Mouse (Mus musculus) kidney, embryonic 15.5 days (tissue): ENCODE data around the gene Jmjd1c. TPM values are rescaled to one million over a fixed set of nuclear protein-coding genes. Genes with fewer than 3 reads are reported as not detected.

Source experiments
- ATAC-seq: fragments of 200-750 bp; cut with Nextera tagmentation; replicated peaks from 2 replicates; pipeline ENCODE4 v1.8.0; 2017; ENCODE audit warnings: moderate TSS enrichment; ENCODE audit not compliant: low FRiP score
- H3K27ac ChIP-seq: fragments of 300-500 bp; sonication (generic); 2 replicates; pipeline ENCODE4 v1.5.1; 2015; ENCODE audit warnings: mild to moderate bottlenecking, inconsistent platforms
- H3K27me3 ChIP-seq: fragments of 300-500 bp; sonication (generic); 2 replicates; pipeline ENCODE4 v1.6.1; 2015; ENCODE audit warnings: inconsistent platforms
- H3K36me3 ChIP-seq: fragments of 300-500 bp; sonication (generic); 2 replicates; pipeline ENCODE4 v1.6.1; 2015; ENCODE audit warnings: inconsistent platforms
- H3K4me1 ChIP-seq: fragments of 300-500 bp; sonication (generic); 2 replicates; pipeline ENCODE4 v1.6.1; 2015; ENCODE audit warnings: inconsistent platforms
- H3K4me2 ChIP-seq: fragments of 300-500 bp; sonication (generic); 2 replicates; pipeline ENCODE4 v1.6.1; 2015; ENCODE audit warnings: moderate library complexity, mild to moderate bottlenecking, inconsistent platforms
- H3K4me3 ChIP-seq: fragments of 300-500 bp; sonication (generic); replicated peaks from 2 replicates; pipeline ENCODE4 v1.5.1; 2015; ENCODE audit warnings: mild to moderate bottlenecking, inconsistent platforms
- H3K9ac ChIP-seq: fragments of 300-500 bp; sonication (generic); 2 replicates; pipeline ENCODE4 v1.6.1; 2015; ENCODE audit warnings: mild to moderate bottlenecking, inconsistent platforms
- H3K9me3 ChIP-seq: fragments of 300-500 bp; sonication (generic); replicated peaks from 2 replicates; pipeline ENCODE4 v1.6.1; 2016; ENCODE audit warnings: inconsistent platforms
- WGBS: fragments of 180-500 bp; shearing (Covaris S2); methylation state at CpG from one replicate; pipeline ENCODE4 v1.1.7; 2015; ENCODE audit warnings: mixed read lengths; 5-methylcytosine and 5-hydroxymethylcytosine counted together
- polyA plus RNA-seq: library from polyadenylated mRNA; unstranded; fragments of >200 nt; fragmentation: Nextera tagmentation; extraction: Ambion mirVana; gene quantifications from 2 replicates; pipeline ENCODE4 v1.2.1, GENCODE M21; 2015

Jmjd1c gene
- polyA plus RNA-seq = 38.0 and 42.6 TPM in 2 replicates

- Histone ChIP-seq H3K27me3 (no peaks in the 10 kb centered on the region), H3K4me2 (peak within 1 kb of the TSS; percentile 79), H3K4me1 (peaks cover 42% of the 10 kb centered on the region), H3K9ac (peak within 1 kb of the TSS; percentile 96), H3K27ac (peak within 1 kb of the TSS; percentile 99), H3K4me3 (peak within 1 kb of the TSS; percentile 81), H3K9me3 (no peaks in the 10 kb centered on the region), H3K36me3 (no peaks in the 10 kb centered on the region)
- WGBS = under 1% methylated on average over 58 of the region's 73 CpGs
- ATAC-seq = peak; percentile 84
Measured at GRCm38 (mm10) chr10:67095798-67096620, at the start of gene Jmjd1c. Gene Jmjd1c, plus strand, starts transcription at chr10:67096125.

GRCm38 (mm10) chr10:67047712-67048645 lies 47.9 kb upstream of the Jmjd1c start:
- H3K4me1 ChIP-seq = peaks cover 50% of the 10 kb centered on the region
- no peak overlapping the region for H3K4me3 ChIP-seq
- no peak overlapping the region for H3K9ac ChIP-seq
- no peak overlapping the region for H3K27ac ChIP-seq
- H3K36me3 ChIP-seq = no peaks in the 10 kb centered on the region
- H3K4me2 ChIP-seq = no peak overlapping the region
- H3K27me3 ChIP-seq = no peaks in the 10 kb centered on the region
- no peak for ATAC-seq
- H3K9me3 ChIP-seq = no peaks in the 10 kb centered on the region
- WGBS = 76% methylated on average over 18 of the region's 18 CpGs

- Histone ChIP-seq H3K9ac (no peak overlapping the region), H3K4me2 (no peak overlapping the region), H3K9me3 (no peaks in the 10 kb centered on the region), H3K27ac (no peak overlapping the region), H3K4me1 (peaks cover 48% of the 10 kb centered on the region), H3K36me3 (no peaks in the 10 kb centered on the region), H3K27me3 (no peaks in the 10 kb centered on the region), H3K4me3 (no peak overlapping the region)
- ATAC-seq = no peak
- WGBS = 83% methylated on average over 13 of the region's 13 CpGs
Measured at GRCm38 (mm10) chr10:67048871-67049615, 46.9 kb upstream of the Jmjd1c start.

- no peak for ATAC-seq
- WGBS = 95% methylated on average over 7 of the region's 7 CpGs
- Histone ChIP-seq H3K4me1 (peaks cover 43% of the 10 kb centered on the region), H3K4me3 (no peak overlapping the region), H3K9ac (no peak overlapping the region), H3K27me3 (no peaks in the 10 kb centered on the region), H3K9me3 (no peaks in the 10 kb centered on the region), H3K27ac (no peak overlapping the region), H3K36me3 (no peaks in the 10 kb centered on the region), H3K4me2 (no peak overlapping the region)
Measured at GRCm38 (mm10) chr10:67049621-67050020, 46.3 kb upstream of the Jmjd1c start.

DNA sequence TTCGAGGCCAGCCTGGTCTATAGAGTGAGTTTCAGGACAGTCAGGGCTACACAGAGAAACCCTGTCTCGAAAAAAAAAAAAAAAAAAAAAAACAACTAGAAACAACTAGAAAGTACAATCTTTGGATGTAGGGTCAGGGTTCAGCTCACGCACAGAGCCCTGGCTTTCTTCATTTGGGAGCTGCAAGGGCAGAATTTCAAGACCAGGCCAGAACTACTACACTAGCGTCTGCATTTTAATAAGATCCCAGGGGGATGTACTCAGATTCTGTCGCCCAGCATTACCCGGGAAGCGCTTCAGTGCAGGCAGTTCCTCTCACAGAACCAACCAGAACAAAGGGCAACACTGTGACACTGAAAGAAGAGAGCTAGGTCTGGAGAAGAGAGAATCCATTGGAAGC lies 45.2 kb upstream of the Jmjd1c start:
- WGBS = 78% methylated on average over 7 of the region's 7 CpGs
- H3K4me2 ChIP-seq = no peak overlapping the region
- H3K36me3 ChIP-seq = no peaks in the 10 kb centered on the region
- H3K9ac ChIP-seq = no peak overlapping the region
- no peak overlapping the region for H3K4me3 ChIP-seq
- H3K9me3 ChIP-seq = no peaks in the 10 kb centered on the region
- peaks cover 47% of the 10 kb centered on the region for H3K4me1 ChIP-seq
- ATAC-seq = no peak
- no peaks in the 10 kb centered on the region for H3K27me3 ChIP-seq
- H3K27ac ChIP-seq = no peak overlapping the region

GRCm38 (mm10) chr10:67051466-67051865 lies 44.5 kb upstream of the Jmjd1c start:
- peaks cover 51% of the 10 kb centered on the region for H3K4me1 ChIP-seq
- no peak for ATAC-seq
- H3K27me3 ChIP-seq = no peaks in the 10 kb centered on the region
- H3K9ac ChIP-seq = no peak overlapping the region
- 78% methylated on average over 5 of the region's 5 CpGs for WGBS
- H3K4me2 ChIP-seq = no peak overlapping the region
- no peaks in the 10 kb centered on the region for H3K36me3 ChIP-seq
- H3K9me3 ChIP-seq = no peaks in the 10 kb centered on the region
- H3K4me3 ChIP-seq = no peak overlapping the region
- H3K27ac ChIP-seq = 0 out of 2 replicates have a peak overlapping the region, but pooled peaks have one; percentile 41

GRCm38 (mm10) chr10:67052429-67052828 lies 43.5 kb upstream of the Jmjd1c start:
- WGBS = 52% methylated on average over 9 of the region's 9 CpGs
- Histone ChIP-seq H3K9me3 (no peaks in the 10 kb centered on the region), H3K27ac (peak overlapping the region; percentile 24), H3K36me3 (no peaks in the 10 kb centered on the region), H3K4me1 (peaks cover 56% of the 10 kb centered on the region), H3K27me3 (no peaks in the 10 kb centered on the region), H3K9ac (no peak overlapping the region), H3K4me3 (no peak overlapping the region), H3K4me2 (no peak overlapping the region)
- ATAC-seq = no peak

DNA sequence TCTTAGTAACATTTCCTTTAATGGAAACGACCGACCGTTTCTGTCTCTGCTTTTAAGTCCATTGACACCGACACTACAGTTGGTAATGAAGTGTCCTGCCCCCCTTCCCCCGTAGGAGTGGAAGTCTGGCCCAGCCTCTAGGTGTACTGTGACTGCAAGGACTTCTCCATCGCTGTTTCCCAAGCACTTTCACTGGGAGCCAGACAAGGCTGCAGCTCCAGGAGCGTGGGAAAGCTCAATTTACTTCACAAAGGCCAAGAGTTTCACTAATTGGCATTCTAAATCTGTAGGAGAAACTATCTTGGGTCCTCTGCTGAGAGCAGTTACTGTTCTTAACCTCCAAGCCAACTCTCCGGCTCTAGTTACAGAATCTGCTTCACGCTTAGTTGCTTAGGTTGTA lies 42.5 kb upstream of the Jmjd1c start:
- Histone ChIP-seq H3K9ac (no peak overlapping the region), H3K36me3 (no peaks in the 10 kb centered on the region), H3K9me3 (no peaks in the 10 kb centered on the region), H3K27me3 (no peaks in the 10 kb centered on the region), H3K27ac (peak overlapping the region; percentile 73), H3K4me3 (no peak overlapping the region), H3K4me2 (0 out of 2 replicates have a peak overlapping the region, but pooled peaks have one; percentile 32), H3K4me1 (peaks cover 58% of the 10 kb centered on the region)
- WGBS = 19% methylated on average over 9 of the region's 9 CpGs
- ATAC-seq = peak; percentile 41; the same call in 1 of the 2 replicates

DNA sequence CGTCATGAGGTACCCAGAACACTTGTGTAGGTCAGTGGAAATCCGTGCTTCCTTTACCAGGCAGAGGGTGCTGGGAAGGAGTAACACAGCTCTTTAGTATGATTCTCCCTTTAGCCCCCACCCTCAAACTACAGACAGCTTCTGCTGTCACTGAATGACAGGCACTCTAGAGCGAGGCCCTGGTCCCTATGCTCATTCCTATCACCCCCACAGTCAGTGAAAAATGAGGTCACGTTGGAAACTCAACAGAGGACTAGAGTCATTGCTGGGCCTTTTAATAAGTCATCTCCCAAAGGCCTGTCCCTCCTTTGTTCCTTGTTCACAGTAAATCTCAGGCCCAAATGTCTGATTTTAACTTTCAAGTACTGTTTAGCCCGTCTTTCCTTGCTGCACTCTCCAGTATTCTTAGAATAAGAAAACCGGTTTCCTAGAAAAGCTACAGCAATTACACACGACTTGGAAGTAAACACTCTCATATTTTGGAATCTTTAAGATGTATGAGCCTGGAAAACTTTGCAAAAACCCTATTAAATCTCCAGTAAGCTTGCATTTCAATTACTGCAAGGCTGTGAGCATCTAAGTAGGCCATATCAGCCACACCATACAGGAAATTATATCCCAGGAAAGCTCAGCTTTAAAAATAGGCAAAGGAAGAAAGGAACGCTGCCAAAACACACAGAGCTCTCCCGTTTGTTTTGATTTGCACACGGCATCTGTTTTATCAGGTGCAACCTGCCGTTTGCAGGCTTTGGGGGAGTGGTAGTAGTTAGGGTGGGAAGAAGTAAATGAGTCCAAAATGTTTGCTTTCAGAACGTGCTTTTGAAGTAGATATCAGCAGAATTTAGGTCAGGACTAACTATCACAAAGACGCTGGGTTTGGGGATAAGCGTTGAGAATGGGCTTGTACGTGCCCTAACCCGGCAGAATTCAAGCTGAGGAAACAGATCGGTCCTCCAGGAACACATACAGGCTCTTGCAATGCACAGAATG lies 39.8 kb upstream of the Jmjd1c start:
- Histone ChIP-seq H3K4me1 (peaks cover 58% of the 10 kb centered on the region), H3K27ac (peak overlapping the region; percentile 84), H3K36me3 (no peaks in the 10 kb centered on the region), H3K9me3 (no peaks in the 10 kb centered on the region), H3K4me2 (peak overlapping the region; percentile 41), H3K4me3 (no peak overlapping the region), H3K27me3 (no peaks in the 10 kb centered on the region), H3K9ac (no peak overlapping the region)
- ATAC-seq = no peak; the same call in none of the 2 replicates
- 21% methylated on average over 17 of the region's 17 CpGs for WGBS

- Histone ChIP-seq H3K9me3 (no peaks in the 10 kb centered on the region), H3K4me1 (peaks cover 60% of the 10 kb centered on the region), H3K9ac (no peak overlapping the region), H3K36me3 (no peaks in the 10 kb centered on the region), H3K4me2 (no peak overlapping the region), H3K27me3 (no peaks in the 10 kb centered on the region), H3K27ac (peak overlapping the region; percentile 84; the same call in 1 of the 2 replicates), H3K4me3 (no peak overlapping the region)
- ATAC-seq = no peak
Measured at GRCm38 (mm10) chr10:67057208-67057607, 38.7 kb upstream of the Jmjd1c start.

DNA sequence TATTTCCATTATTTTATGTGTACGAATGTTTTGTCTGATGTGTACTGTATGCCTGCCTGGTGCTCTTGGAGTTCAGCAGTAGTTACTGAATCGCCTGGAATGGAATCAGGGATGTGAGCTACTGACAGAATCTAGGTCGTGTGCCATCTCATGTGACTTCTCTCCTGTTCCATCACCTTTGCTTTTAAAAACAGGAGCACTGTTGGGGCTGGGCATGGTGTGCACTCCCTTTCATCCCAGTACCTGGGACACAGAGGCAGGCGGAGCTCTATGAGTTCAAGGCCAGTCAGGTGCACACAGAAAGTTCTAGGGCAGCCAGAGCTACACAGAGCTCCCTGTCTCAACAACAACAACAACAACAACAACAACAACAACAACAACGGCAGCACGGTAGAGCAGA lies 38.2 kb upstream of the Jmjd1c start:
- Histone ChIP-seq H3K9ac (no peak overlapping the region), H3K27me3 (no peaks in the 10 kb centered on the region), H3K27ac (no peak overlapping the region), H3K4me3 (no peak overlapping the region), H3K4me1 (peaks cover 55% of the 10 kb centered on the region), H3K4me2 (no peak overlapping the region), H3K9me3 (no peaks in the 10 kb centered on the region), H3K36me3 (no peaks in the 10 kb centered on the region)
- ATAC-seq = no peak
- 86% methylated on average over 6 of the region's 6 CpGs for WGBS
